Mouse (Mus musculus) embryo, embryonic 11 days (tissue): Measurements from ENCODE around the gene Jmjd4.

Experiments used
- DNase-seq: peaks from one replicate; pipeline ENCODE4 v3.0.0-alpha.2; 2015

Gene Jmjd4

DNA sequence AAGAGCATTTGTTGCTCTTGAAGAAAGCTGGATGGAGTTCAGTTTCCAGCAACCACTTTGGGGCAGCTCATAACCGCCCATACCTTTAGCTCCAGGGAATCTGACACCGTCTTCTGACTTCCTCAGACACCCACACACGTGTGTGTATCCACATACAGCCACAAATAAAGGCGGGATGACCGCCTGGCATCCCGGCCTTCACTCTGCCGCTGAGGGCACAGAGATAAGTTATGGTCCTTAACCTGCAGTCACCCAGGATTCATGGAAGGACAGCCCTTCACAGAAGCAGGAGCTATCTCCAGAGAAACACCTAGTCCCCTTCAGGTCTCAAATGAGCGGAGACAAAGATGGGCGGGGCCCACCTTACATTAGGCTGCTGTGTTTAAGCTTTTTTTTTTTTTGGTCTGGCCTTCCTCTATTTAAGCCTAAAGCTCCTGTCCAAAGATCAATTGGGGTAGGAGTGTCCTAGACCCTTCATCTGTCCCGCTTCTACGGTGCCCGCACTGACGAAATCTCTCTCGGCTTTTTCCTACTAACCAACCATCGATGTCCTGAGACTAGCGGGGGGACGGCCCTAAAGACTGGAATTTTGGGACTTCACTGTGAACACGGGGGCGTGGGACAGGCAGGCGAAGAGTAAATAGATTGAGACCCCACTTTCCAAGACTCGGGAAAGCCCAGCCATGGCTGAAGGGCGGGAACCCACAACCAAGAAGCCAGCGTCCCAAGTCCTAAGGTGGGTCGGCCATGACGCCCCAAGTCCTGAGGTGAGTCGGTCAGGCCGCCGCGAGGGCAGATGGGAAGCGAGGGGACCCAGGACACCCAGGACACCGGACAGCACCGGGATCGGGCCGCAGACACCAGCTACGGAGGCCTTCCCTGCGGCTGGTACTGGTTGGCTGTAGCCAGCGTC is 21.8 kb downstream of the Jmjd4 start:
- DNase-seq: peak; percentile 55

DNA sequence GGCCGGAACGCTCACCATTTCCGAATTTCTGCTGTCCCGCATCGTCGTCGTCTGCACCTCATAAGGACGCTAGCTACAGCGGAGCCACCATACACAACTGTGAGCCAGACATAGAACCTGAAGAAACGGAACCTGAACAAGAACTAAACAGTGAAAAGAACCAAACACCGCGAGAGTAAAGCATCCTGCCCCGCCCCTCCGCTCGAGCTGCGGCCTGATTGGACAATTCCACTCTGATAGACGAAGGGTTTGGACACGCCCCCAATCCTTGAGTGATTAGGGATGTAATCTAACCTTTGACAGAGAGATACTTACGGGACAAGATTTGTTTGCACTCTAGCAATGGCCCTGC is 22.5 kb downstream of the Jmjd4 start, which contains the start of gene Zfp867:
Gene Zfp867, minus strand, starts transcription at position 149 of the 352 bp plus-strand sequence.
- DNase-seq: peak; percentile 95

DNA sequence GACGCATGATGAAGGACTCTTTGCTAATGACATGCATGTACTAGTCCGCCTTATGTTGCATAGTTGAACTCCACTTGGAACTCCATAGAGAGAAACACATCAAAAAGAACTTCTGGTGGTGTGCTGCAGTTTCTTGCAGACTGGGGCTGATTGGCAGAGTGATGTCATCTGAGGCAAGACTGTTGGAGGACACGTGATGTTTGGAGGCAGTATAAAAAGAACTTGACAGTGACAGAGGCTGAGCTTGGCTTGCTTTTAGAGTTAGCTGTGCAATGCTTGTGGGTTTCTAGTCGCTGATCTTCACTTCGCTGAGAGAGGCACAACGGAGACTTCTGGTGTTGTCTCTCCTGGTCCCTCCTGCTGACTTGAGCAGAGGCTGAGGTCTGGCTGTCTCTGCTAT is 27.4 kb downstream of the Jmjd4 start:
- no peak for DNase-seq

DNA sequence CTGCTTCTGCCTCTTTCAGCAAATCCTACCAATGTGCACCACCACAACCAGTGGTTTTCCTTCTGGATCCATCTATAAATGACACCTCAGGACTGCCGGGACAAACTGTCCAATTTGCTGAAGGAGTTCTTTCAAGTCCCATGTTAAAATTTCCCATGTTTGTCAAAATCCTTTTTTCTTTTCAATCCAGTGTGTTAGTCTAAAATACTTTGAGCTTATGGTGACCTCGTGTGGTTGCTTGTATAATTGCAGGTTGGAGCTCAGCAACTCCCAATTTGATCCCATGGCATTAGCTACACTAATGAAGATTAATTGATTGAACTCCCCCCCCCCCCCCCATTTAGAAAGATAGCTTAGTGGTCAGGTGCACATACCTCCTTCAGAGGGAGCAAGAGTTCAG is 33.4 kb downstream of the Jmjd4 start:
- DNase-seq: peak; percentile 71

GRCm38 (mm10) chr11:59485641-59486040 is 35.8 kb downstream of the Jmjd4 start:
- no peak for DNase-seq

DNA sequence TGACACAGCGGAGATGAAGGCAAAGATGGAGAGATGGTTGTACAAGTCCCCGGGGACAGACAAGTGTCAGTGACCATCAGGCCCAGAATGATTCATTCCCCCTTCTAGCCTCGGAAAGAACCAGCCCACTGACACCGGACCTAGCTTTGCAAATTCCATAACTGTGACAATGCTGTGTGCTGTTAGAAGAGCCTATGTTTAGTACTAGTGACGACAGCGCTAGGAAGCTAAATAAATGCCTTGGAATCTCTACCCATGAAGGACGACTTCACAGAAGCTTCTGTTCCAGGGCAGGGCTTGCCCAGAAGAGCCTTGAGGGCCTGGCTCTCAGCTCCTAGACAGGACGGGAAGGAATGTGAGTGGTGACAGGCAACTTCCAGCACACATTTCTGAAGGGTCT is 36.4 kb downstream of the Jmjd4 start:
- DNase-seq: no peak

GRCm38 (mm10) chr11:59496672-59497310 is 46.9 kb downstream of the Jmjd4 start:
- DNase-seq: no peak

- DNase-seq: no peak
These were observed 47.9 kb downstream of the Jmjd4 start for GRCm38 (mm10) chr11:59497747-59498146.

GRCm38 (mm10) chr11:59501978-59502700 is 52.3 kb downstream of the Jmjd4 start:
- no peak for DNase-seq

DNA sequence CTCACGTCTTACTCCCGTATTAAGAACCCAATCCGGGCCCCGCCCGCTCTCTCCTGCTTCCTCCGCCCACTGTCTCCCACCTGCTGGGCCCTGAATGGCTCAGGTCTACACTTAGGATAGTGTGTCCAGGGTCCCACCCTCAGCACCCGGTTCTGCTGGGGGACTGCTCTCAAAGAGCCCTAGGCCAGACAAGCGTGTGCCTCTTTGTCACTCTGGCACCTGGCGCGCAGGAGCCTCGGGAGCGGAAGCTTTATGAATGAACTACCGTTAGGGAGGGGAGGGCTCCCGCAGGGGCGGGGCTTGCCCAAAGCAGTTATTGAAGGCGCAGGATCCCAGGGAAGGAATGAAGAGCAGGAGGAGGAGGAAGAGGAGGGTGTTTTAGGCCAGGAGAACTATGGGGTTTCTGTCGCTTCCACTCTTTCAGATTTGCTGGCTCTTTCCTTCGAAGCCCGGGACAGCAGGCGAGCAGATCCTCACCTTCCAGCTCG is 55.5 kb downstream of the Jmjd4 start:
- peak; percentile 84 for DNase-seq

DNA sequence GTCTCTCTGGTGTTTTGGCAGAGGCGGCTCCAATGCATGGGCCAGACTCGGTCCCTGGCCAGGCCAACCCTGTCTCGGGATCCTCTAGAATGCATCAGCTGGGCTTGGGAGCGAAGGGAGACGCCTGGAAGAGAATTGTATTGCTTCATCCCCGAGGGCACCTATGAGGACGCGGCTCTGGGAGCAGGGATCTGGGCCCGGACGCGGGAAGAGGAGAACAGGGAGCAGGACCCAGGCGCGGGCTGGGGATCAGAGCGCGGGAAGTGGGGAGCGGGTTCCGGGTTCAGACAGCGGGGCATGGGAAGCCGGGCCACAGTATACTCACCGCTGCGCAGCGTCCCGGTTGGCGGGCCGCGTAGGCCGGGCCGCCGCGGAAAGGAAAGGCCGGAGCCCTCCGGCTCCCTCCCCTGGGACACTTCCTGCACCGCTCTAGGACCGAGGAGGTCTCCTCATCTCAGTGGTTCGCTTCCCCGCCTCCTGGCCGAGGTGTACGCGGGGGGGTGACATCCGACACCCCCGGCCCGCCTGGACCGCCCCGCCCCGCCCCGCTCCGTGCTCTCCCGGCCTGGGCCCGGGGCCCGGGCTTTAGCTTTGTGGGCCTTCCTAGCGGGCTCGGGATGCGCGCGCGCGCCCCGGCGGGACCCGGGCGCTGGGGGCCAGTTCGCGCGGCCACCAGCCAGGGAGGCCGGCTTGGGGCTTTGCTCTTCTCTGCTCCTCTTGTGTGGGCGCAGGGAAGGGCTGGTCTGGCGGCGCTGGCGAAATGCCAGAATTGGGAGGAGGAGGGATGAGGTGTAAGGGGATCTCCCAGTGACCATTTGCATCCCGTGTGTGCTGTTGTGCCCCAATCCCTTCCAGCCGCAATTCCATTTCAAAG is 56.2 kb downstream of the Jmjd4 start:
- DNase-seq: peak; percentile 96

DNA sequence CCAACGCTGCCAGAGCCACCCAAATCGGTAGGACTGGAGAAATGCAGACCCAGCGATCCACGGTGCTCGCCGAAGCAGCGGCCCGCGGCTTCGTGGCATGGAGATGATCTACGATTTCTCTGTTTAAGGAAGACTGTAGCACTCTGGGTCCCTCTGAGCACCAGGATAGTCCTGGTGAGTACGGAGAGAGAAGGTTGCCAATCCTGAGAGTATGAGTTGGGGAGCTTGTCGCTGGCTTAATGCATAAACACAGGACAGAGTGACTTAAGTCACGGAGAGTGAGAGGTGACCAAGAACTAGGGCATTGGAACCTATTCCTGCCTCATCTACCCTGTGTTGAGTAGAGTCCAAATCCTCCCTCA is 56.8 kb downstream of the Jmjd4 start:
- DNase-seq: no peak
